Comparison of ENCODE assay signal across 16 mouse cellular contexts in the genomic region with DNA sequence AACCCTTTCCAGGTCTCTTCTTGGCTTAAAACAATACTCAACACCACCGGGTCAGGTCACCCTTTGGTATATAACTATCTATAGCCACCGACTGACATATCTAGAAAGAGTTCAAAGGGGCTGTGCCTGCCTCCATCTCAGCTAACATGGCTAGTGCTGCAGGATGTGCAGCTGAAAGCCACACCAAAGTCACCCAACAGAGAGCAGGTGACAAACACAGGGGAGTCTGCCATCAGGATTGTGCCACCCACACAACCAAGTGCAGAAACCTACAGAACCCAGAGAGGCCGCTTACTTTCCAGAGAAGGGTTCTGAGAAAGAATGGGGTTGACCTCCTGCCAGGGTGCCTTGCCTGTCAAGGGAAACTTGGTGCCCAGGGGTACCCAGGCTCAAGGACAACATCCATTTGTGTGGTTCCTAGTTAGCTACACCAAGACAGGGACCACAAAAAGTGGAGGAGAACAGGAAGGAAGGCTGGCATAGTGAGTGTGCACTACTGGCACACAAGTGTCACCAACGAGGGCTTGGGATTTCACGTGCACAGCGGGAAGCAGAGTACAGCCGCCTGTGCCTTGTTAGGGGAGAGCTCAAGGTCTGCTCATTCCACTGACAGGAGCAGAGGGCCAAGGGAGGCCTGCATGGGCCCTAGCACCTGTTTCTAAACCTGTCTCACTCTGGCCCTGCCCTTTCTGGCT. TPM values are rescaled to one million over a fixed set of nuclear protein-coding genes. Genes with fewer than 3 reads are reported as not detected.
DNase-seq lines count a peak whose midpoint lies in the region; ATAC-seq and TF ChIP-seq lines count a peak whose summit lies in the region.
"Had no signal": no experiment of that assay in that cellular context is flagged by ENCODE, and none has a peak within 500 bp of the region (broad histone marks: within the 10 kb centered on the region; RNA-seq: fewer than 3 reads in every experiment).

No protein-coding gene starts in this region.

- peak overlapping the region; percentile 78 for H3K9ac ChIP-seq in liver, embryonic 16.5 days (ENCODE audit: low read depth, low read length)
- no peak overlapping the region for H3K9ac ChIP-seq in midbrain, embryonic 13.5 days (replicated peaks)
- H3K9ac ChIP-seq: midbrain, embryonic 15.5 days had no signal

- intact Hi-C loops in left cerebral cortex, adult 2 months (cut with DNase I): no loop called here
- intact Hi-C loops in left cerebral cortex, postnatal 10 days (cut with DNase I): no loop called here

- H3K4me2 ChIP-seq in liver, embryonic 16.5 days (ENCODE audit: low read depth, low read length): peak overlapping the region; percentile 78
- H3K4me2 ChIP-seq in midbrain, embryonic 13.5 days (replicated peaks): no peak overlapping the region
- H3K4me2 ChIP-seq: midbrain, embryonic 15.5 days had no signal

- H3K36me3 ChIP-seq in liver, embryonic 16.5 days (ENCODE audit: control insufficient read depth, insufficient read depth): peaks cover 22% of the 10 kb centered on the region
- peaks cover 34% of the 10 kb centered on the region for H3K36me3 ChIP-seq in midbrain, embryonic 13.5 days
- H3K36me3 ChIP-seq: midbrain, embryonic 15.5 days had no signal

- peak overlapping the region; percentile 50 for H3K27ac ChIP-seq in left cerebral cortex, adult 2 months
- peak overlapping the region; percentile 28; the same call in 1 of the 2 replicates for H3K27ac ChIP-seq in brown adipose tissue, adult 24 weeks (replicated peaks; ENCODE audit: low read depth, low read length)
- peak overlapping the region; percentile 98 for H3K27ac ChIP-seq in liver, embryonic 16.5 days (ENCODE audit: low read length)
- no peak overlapping the region for H3K27ac ChIP-seq in midbrain, embryonic 13.5 days
- H3K27ac ChIP-seq: embryonic facial prominence, embryonic 10.5 days; midbrain, embryonic 15.5 days had no signal

- no peak for TF ChIP-seq CTCF in left cerebral cortex, adult 2 months (IDR thresholded peaks at IDR 0.05)

- H3K9me3 ChIP-seq in liver, embryonic 16.5 days (replicated peaks; ENCODE audit: control insufficient read depth, low read length): no peaks in the 10 kb centered on the region
- no peaks in the 10 kb centered on the region for H3K9me3 ChIP-seq in midbrain, embryonic 13.5 days
- H3K9me3 ChIP-seq: embryonic facial prominence, embryonic 10.5 days; midbrain, embryonic 15.5 days had no signal

- peak; percentile 12 for ATAC-seq in liver, embryonic 16.5 days (ENCODE audit: low read depth)
- ATAC-seq in midbrain, embryonic 13.5 days: no peak
- ATAC-seq: forebrain, embryonic 14.5 days; midbrain, embryonic 15.5 days had no signal

- peaks cover 62% of the 10 kb centered on the region for H3K4me1 ChIP-seq in brown adipose tissue, adult 24 weeks (ENCODE audit: control insufficient read depth, insufficient read depth, insufficient read length, low read length)
- peaks cover 72% of the 10 kb centered on the region for H3K4me1 ChIP-seq in liver, embryonic 16.5 days (ENCODE audit: control insufficient read depth, low read depth, low read length)
- peaks cover 15% of the 10 kb centered on the region for H3K4me1 ChIP-seq in midbrain, embryonic 13.5 days (replicated peaks)

- no peak overlapping the region for H3K4me3 ChIP-seq in left cerebral cortex, adult 2 months
- H3K4me3 ChIP-seq in brown adipose tissue, adult 24 weeks (ENCODE audit: insufficient read depth, low read depth, low read length): no peak overlapping the region
- H3K4me3 ChIP-seq in liver, embryonic 16.5 days (ENCODE audit: low read depth, low read length): peak overlapping the region; percentile 72
- H3K4me3 ChIP-seq in midbrain, embryonic 13.5 days (replicated peaks): no peak overlapping the region
- H3K4me3 ChIP-seq: embryonic facial prominence, embryonic 10.5 days; midbrain, embryonic 15.5 days had no signal

- DNase-seq in left cerebral cortex, adult 2 months (ENCODE audit: extremely low spot score in 1 of 2, low spot score in 2 of 2): no peak
- no peak for DNase-seq in left cerebral cortex, postnatal 10 days (ENCODE audit: extremely low spot score in 1 of 2, low spot score in 2 of 2)
- peak; percentile 47 to 64 for DNase-seq in thymus, postnatal 36 days
- DNase-seq in right cerebral cortex, adult 18-20 months: no peak
- DNase-seq: adrenal gland, postnatal 25 days; cerebellum, adult 8-10 months; gastrocnemius, postnatal 36 days; heart, postnatal 14 days; kidney, postnatal 4 days; right cerebral cortex, postnatal 4 days had no signal

- H3K27me3 ChIP-seq in liver, embryonic 16.5 days (ENCODE audit: control insufficient read depth, insufficient read depth, low read depth, low read length): no peaks in the 10 kb centered on the region
- no peaks in the 10 kb centered on the region for H3K27me3 ChIP-seq in midbrain, embryonic 13.5 days
- H3K27me3 ChIP-seq: midbrain, embryonic 15.5 days had no signal

- 69% methylated on average over 7 of the region's 7 CpGs for WGBS in liver, embryonic 16.5 days (ENCODE audit: insufficient replicate concordance)
- WGBS in midbrain, embryonic 13.5 days: 87% methylated on average over 7 of the region's 7 CpGs

RNA-seq across cellular contexts. Expression of gene Fam53b, which starts 40.5 kb away (rescaled TPM):
- total RNA-seq in left cerebral cortex, adult 2 months (2021): 10 to 100 TPM; 57.1 to 75.2 TPM
- total RNA-seq in left cerebral cortex, postnatal 10 days (2021): 10 to 100 TPM; 13.9 to 14.5 TPM
- 44.1 and 50.2 TPM in 2 replicates for polyA plus RNA-seq in brown adipose tissue, adult 24 weeks (2012; ENCODE audit: insufficient read depth, insufficient read length, missing spikeins)
- 25.1 and 29.4 TPM in 2 replicates for polyA plus RNA-seq in liver, embryonic 16.5 days (2015; fragmentation: Nextera tagmentation; extraction: Ambion mirVana)
- 21.7 and 23.4 TPM in 2 replicates for polyA plus RNA-seq in midbrain, embryonic 13.5 days (2015; fragmentation: Nextera tagmentation; extraction: Ambion mirVana)

Comparison
In these comparisons a context has a peak if more than half of its experiments do, and no peak if none do; other contexts are left out.
1. DNase-seq: peak in thymus, postnatal 36 days (2 of 2); none in left cerebral cortex, adult 2 months (0 of 2), left cerebral cortex, postnatal 10 days (0 of 2) and right cerebral cortex, adult 18-20 months (single experiment).